Mouse (Mus musculus) neutrophil, adult 59 days (primary cell): Measurements from ENCODE around the gene Lyz2. TPM values are rescaled to one million over a fixed set of nuclear protein-coding genes. Genes with fewer than 3 reads are reported as not detected.

Experiments used
- total RNA-seq, 2 experiments: library from RNA; stranded (reverse); gene quantifications; 1 replicate in 1 of 2; 2 replicates in 1 of 2; pipeline ENCODE4 v1.2.4; 2023

Gene Lyz2
- over 10,000 TPM; 14,038 to 15,289 TPM for total RNA-seq

DNA sequence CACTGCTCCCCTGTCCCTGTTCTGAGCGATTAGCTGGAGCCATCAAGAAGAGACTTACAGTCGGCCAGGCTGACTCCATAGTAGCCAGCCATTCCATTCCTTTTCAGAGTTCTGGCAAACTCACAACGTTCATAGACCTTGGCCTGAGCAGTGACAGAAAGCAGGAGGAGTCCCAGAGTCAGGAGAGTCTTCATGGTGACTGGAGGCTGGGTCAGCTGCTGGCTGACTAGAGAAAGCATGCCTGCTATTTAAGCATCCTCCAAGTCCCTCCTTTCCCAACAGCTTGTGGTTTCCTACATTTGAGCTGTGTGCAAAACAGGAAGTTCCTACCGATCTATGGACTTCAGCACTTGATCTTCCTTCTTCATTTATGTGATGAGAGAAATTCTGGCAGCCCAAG, at the start of gene Lyz2:
Gene Lyz2, minus strand, starts transcription at position 273 of the 400 bp plus-strand sequence.

DNA sequence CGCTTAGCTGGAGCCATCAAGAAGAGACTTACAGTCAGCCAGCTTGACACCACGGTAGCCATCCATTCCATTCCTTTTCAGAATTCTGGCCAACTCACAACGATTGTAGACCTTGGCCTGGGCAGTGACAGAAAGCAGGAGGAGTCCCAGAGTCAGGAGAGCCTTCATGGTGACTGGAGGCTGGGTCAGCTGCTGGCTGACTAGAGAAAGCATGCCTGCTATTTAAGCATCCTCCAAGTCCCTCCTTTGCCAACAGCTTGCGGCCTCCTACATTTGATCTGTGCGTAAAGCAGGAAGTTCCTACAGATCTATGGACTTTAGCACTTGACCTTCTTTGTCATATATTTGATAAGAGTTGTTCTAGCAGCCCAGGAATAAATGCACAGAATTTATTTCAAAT, 10.6 kb upstream of the Lyz2 start, which contains the start of gene Lyz1:
Gene Lyz1, minus strand, starts transcription at position 198 of the 400 bp plus-strand sequence.

GRCm38 (mm10) chr10:117238603-117239002, 43.5 kb downstream of the Lyz2 start, which contains the start of gene 9530003J23Rik:
Gene 9530003J23Rik (minus strand): TSS chr10:117238703.

Other genes with a start within 250 kb of the Lyz2 start
- not detected for gene Lrrc10, start 237.0 kb downstream of the Lyz2 start, total RNA-seq
- gene Cct2, start 218.5 kb downstream of the Lyz2 start, total RNA-seq, result 100 to 1,000 TPM in 1 of 2 experiments, 10 to 100 TPM in 1; 95.5 to 111 TPM
- gene Frs2, start 133.8 kb downstream of the Lyz2 start, total RNA-seq, result 10 to 100 TPM; 15.7 to 16.3 TPM
- gene Yeats4, start 57.8 kb downstream of the Lyz2 start, total RNA-seq, result 10 to 100 TPM; 42.9 to 53.1 TPM
- gene 9530003J23Rik, start 43.6 kb downstream of the Lyz2 start, total RNA-seq, result not detected
- gene Lyz1, start 10.5 kb upstream of the Lyz2 start, total RNA-seq, result 1,000 to 10,000 TPM; 1,817 to 1,846 TPM
- 10 to 100 TPM; 54.8 to 60.3 TPM for gene Cpsf6, start 97.7 kb upstream of the Lyz2 start, total RNA-seq